Mouse (Mus musculus): ENCODE data around the gene Myocos. TPM values are rescaled to one million over a fixed set of nuclear protein-coding genes. Genes with fewer than 3 reads are reported as not detected.

Myocos gene
- total RNA-seq, 2 experiments from 2014 or later = not detected

DNA sequence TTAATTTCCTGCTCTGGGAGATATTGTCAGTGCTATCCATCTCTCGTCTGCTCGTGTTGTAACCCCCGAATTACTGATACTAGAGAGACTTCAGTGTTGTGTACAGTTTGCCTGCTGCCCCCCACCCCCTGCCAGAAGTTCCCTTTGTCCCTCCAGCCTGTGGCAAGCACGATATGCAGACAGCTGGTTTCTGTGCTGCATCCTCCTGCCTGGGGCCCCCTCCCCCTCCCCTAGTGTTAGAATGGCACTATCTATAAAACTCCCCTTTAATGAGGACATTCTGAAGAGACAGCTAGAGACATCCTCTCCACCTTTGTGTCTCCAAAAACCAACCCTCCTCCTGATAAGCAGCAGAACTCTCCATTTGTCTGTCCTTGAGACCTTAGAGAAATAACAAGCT lies 34.1 kb downstream of the Myocos start:
- DNase-seq (ENCODE audit: low spot score in 2 of 2) = no peak
- intact Hi-C loops (cut with DNase I) = no loop called here

DNA sequence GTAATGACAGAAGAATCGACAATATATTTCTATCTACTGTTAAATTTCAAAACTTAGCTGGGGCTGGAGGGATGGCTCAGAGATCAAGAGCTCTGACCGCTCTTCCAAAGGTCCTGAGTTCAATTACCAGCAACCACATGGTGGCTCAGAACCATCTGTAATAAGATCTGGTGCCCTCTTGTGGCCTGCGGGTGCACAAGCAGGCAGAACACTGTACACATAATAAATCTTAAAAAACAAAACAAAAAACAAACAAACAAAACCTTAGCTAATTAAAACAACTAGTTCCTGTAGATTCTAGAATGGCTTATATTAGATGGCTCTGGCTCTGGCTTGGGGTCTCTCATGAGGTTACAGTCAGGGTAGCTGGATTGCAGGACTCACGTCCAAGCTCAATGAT lies 37.5 kb downstream of the Myocos start:
- no peak for DNase-seq (ENCODE audit: low spot score in 2 of 2)
- intact Hi-C loops (cut with DNase I) = no loop called here

DNA sequence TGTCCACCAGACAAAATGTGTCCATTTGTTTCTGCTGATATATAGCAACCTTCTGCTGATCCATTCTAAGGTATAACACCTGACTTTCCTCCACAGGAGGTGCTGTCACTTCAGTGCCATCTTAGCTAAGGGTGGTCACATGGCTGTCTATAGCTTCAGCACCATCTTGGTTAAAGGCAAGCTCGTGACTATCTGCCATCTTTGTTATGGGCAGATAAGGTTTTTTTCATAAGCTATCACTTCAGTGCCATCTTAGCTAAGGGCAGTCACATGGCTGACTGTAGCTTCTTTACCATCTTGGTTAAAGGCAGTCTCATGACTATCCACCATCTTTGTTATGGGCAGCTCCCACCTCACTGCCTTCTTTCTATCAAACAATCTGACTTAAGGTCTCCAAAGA lies 42.5 kb downstream of the Myocos start:
- intact Hi-C loops (cut with DNase I) = no loop called here
- peak in 1 of 2 experiments; percentile 42 for DNase-seq (ENCODE audit: low spot score in 2 of 2)

DNA sequence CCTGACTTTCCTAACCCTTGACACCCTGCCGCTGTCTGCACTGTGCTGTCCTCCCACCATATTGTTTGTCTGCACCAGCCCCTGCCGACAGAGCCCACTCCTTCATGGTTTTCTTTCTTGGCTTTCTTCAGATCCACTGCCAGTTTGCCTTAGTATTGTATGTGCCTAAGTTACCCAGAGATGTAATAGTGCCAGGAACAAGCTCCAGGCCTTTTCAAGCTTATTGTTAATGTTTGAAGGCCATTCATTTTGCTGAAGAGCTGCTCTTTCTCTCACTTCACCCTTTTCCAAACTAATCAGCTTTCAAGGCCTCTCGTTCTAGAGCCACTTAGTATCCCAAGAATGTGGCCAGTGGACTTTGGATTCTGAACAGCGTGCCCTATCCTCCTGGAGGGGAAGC lies 46.8 kb downstream of the Myocos start:
- DNase-seq (ENCODE audit: low spot score in 2 of 2) = no peak
- intact Hi-C loops (cut with DNase I) = loop anchor here (5.0 kb wide), 1 partner anchor 41 kb away; no protein-coding TSS in a partner anchor

DNA sequence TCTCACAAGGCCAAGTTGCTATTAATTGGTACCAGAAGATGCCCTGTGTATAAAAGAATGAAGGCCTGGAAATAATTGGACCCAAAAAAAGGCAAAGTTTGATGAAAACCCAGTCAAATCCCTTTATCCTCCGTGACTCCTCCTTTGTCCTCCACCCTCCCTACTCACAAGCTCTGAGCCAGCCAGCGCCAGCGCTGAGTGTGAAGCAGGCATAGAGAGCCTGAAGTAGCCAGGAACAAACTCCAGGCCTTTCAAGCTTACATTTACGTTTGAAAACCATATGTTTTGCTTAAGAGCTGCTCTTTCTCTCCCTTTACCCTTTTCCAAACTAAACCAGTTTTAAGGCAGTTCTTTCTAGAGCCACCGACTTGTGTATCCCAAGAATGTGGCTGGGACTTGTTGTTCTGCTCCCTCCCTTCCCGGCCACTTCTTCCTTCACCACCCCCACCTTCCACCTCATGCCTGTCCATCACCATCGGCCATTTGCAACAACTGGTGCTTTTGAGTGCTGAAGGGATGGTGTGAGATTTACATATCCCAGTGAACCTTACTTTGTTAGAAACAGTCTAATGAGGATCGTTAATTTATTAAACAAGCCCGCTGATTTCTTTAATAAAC lies 48.3 kb downstream of the Myocos start:
- DNase-seq (ENCODE audit: low spot score in 2 of 2) = no peak
- intact Hi-C loops (cut with DNase I) = loop anchor here (5.0 kb wide), 1 partner anchor 43 kb away; no protein-coding TSS in a partner anchor

DNA sequence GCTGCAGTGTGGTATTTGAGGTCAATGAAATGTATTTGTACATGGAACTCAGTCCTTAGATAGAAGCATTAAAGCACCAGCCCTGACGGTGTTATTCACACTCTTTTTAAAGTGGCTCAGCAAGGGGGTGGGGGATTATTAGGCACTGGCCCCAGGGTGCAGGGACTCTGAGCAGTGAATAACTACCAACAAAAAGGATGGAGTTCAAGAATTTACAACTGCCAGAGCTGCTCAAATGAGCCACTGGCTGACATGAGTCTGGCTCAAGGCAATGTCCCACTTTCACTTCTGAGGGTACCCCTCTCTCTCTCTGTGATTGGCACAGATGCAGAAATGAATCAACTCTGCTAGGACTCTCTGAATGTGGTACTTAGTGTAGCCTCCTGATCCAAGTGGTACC lies 49.9 kb downstream of the Myocos start:
- intact Hi-C loops (cut with DNase I) = no loop called here
- DNase-seq (ENCODE audit: low spot score in 2 of 2) = no peak

DNA sequence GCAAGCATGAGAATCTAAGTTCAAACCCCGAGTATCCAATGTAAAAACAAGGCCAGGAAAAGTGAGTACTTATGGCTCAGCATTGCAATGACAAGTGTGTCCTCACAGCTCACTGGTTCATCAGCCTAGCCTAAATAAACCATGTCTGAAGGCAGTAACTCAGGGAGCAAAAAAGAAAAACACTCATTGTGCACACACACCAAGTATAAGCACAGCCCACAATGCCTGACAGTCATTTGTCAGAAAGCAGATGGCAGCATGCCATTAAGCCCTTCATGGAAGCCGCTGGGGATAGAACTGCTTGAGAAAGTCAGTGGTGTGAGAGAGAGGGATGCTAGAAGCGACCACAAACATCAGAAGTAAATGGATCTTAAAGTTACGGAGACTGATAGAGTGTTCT lies 56.7 kb downstream of the Myocos start:
- intact Hi-C loops (cut with DNase I) = no loop called here
- DNase-seq (ENCODE audit: low spot score in 2 of 2) = no peak

DNA sequence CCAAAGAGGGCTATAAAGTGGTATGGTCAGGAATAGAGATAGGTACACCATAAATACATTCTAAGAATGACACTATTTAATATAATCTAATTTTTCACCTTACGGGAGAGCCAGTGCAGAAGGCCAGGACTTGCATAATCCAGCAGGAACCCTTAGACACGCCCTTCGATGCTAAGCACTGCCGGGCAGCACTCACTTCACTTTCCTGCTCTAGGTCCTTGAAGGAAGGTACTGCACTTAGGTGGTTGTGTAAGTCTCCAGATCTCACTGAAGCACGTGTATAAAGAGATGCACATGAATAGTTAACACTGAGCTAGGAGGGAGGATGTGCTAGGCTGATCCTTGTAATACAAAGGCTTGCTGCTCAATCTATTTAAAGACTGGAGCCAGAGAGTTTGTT lies 58.4 kb downstream of the Myocos start:
- intact Hi-C loops (cut with DNase I) = no loop called here
- DNase-seq (ENCODE audit: low spot score in 2 of 2) = no peak

DNA sequence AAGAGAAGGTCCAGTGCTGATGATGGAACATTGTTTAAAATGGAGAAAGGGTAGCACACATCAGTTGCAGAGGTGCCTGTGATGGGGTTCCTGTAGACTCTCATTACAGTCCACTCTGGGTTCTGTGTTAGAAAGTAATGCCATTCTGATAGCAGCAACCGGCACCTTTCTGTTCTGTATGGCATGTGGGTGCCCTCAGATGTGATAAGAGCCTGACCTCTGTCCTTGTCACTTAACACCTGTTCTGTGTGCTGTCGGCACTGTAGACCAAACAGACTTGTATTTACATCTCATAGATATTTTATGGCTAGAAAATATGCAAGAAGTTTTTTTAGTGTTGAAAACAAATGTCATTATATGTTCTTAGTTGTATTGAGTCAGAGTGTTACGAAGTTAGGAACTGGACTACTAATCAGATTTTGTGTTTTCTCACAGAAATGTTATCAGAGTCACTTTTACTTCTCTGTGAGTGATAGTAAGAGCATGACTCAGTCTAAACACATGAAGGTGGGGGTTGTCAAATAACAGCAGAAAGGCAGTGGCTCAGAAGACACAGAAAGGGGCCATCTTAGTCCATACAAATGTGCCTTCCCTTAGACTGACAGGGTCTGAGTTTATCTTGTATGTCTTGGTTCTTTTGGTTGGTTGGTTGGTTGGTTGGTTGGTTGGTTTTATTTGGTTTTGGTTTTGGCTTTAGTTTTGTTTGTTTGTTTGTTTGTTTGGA lies 60.5 kb downstream of the Myocos start:
- intact Hi-C loops (cut with DNase I) = no loop called here
- DNase-seq (ENCODE audit: low spot score in 2 of 2) = no peak

Small RNA genes lying within 50 kb of the gene (microRNA-seq; reads per million reads assigned to microRNA genes)
- 0 to 0.25 reads per million in 2 experiments for gene Gm27616

Other genes with a start within 250 kb of the Myocos start
- 10 to 100 TPM; 87.6 to 94.1 TPM for gene Dnm3, start 180.2 kb downstream of the Myocos start, total RNA-seq (2021)
- 10 to 100 TPM; 10.5 to 10.7 TPM for gene Mettl13, start 109.7 kb downstream of the Myocos start, total RNA-seq (2021)
- 100 to 1,000 TPM; 111 TPM for gene Vamp4, start 87.7 kb downstream of the Myocos start, total RNA-seq (2021)
- gene Myoc, start 19.1 kb downstream of the Myocos start, total RNA-seq (2021) = 1 to 10 TPM; 5.4 to 7.3 TPM
- gene Prrc2c, start 82.3 kb upstream of the Myocos start, total RNA-seq (2021) = 100 to 1,000 TPM; 190 to 226 TPM
- not detected for gene Fmo4, start 155.8 kb upstream of the Myocos start, total RNA-seq (2021)
- gene Fmo1, start 208.4 kb upstream of the Myocos start, total RNA-seq (2021) = 10 to 100 TPM; 11.4 to 16.4 TPM
- gene Fmo2, start 240.5 kb upstream of the Myocos start, total RNA-seq (2021) = 1 to 10 TPM; 2.0 to 4.1 TPM